Mouse (Mus musculus) gonadal fat pad, adult 2 months (tissue): Measurements from ENCODE around the gene Cdk8. TPM values are rescaled to one million over a fixed set of nuclear protein-coding genes. Genes with fewer than 3 reads are reported as not detected.

Experiments used
- DNase-seq: peaks from one replicate; pipeline ENCODE4 v3.0.0-alpha.2; 2012; ENCODE audit warnings: low read depth
- polyA plus RNA-seq: library from polyadenylated mRNA; depleted of rRNA; stranded (reverse); fragments of >200 nt; gene quantifications from 2 replicates; pipeline ENCODE4 v1.2.3, GENCODE M21; 2012; rRNA removed

Cdk8 gene
- polyA plus RNA-seq, 1 experiment, result 47.4 TPM

- DNase-seq, result no peak
Measured at GRCm38 (mm10) chr5:146328941-146329340, 97.9 kb downstream of the Cdk8 start.

- DNase-seq, result no peak
Measured at GRCm38 (mm10) chr5:146329541-146329940, 98.5 kb downstream of the Cdk8 start.

GRCm38 (mm10) chr5:146330031-146330764, 99.2 kb downstream of the Cdk8 start:
- DNase-seq, result no peak

- no peak for DNase-seq
Measured at GRCm38 (mm10) chr5:146330765-146331115, 99.7 kb downstream of the Cdk8 start.

GRCm38 (mm10) chr5:146331131-146331530, 100.1 kb downstream of the Cdk8 start:
- no peak for DNase-seq

- DNase-seq, result no peak
Measured at GRCm38 (mm10) chr5:146332541-146332940, 101.5 kb downstream of the Cdk8 start.

- DNase-seq, result no peak
Measured at GRCm38 (mm10) chr5:146334410-146334809, 103.4 kb downstream of the Cdk8 start.

GRCm38 (mm10) chr5:146338064-146338463, 107.0 kb downstream of the Cdk8 start:
- DNase-seq, result no peak

- DNase-seq, result no peak
Measured at GRCm38 (mm10) chr5:146340037-146340436, 109.0 kb downstream of the Cdk8 start.

- no peak for DNase-seq
Measured at GRCm38 (mm10) chr5:146344911-146345686, 114.1 kb downstream of the Cdk8 start.

- DNase-seq, result no peak
Measured at GRCm38 (mm10) chr5:146347081-146347480, 116.1 kb downstream of the Cdk8 start.

- DNase-seq, result no peak
Measured at GRCm38 (mm10) chr5:146349183-146349582, 118.2 kb downstream of the Cdk8 start.

GRCm38 (mm10) chr5:146350784-146351183, 119.8 kb downstream of the Cdk8 start:
- no peak for DNase-seq

- DNase-seq, result no peak
Measured at GRCm38 (mm10) chr5:146352006-146352405, 121.0 kb downstream of the Cdk8 start.

Other genes starting within 250 kb of the Cdk8 start
- gene Cyp3a25, start 221.6 kb upstream of the Cdk8 start, polyA plus RNA-seq, result 0.10 TPM in 1 of 2 replicates, not detected in the other
- not detected in 2 replicates for gene Cyp3a59, start 152.0 kb upstream of the Cdk8 start, polyA plus RNA-seq
- not detected in 2 replicates for gene Gm5565, start 70.7 kb upstream of the Cdk8 start, polyA plus RNA-seq
- not detected in 2 replicates for gene Gm6309, start 60.5 kb upstream of the Cdk8 start, polyA plus RNA-seq
- gene 1700001J03Rik, start 45.9 kb upstream of the Cdk8 start, polyA plus RNA-seq, result 0.92 and 1.4 TPM in 2 replicates
- gene Rnf6, start 9.7 kb upstream of the Cdk8 start, polyA plus RNA-seq, result 26.6 and 27.5 TPM in 2 replicates
- 3.0 and 3.1 TPM in 2 replicates for gene Wasf3, start 153.8 kb downstream of the Cdk8 start, polyA plus RNA-seq